ENCODE assay signal across 23 mouse cellular contexts in genomic region chrX:103795506-103795905, GRCm38 (mm10). TPM values are rescaled to one million over a fixed set of nuclear protein-coding genes. Genes with fewer than 3 reads are reported as not detected.
DNase-seq lines count a peak whose midpoint lies in the region; TF ChIP-seq lines count a peak whose summit lies in the region.
"Had no signal": no experiment of that assay in that cellular context is flagged by ENCODE, and none has a peak within 500 bp of the region (broad histone marks: within the 10 kb centered on the region; RNA-seq: fewer than 3 reads in every experiment).

No protein-coding gene starts in this region.

- H3K4me2 ChIP-seq in myocyte (ENCODE audit: low read depth): peak overlapping the region; percentile 21
- H3K4me2 ChIP-seq: embryonic facial prominence, embryonic 12.5 days; forebrain, embryonic 13.5 days; forebrain, embryonic 15.5 days had no signal

- intact Hi-C loops in left cerebral cortex, adult 2 months (cut with DNase I): no loop called here

- H3K36me3 ChIP-seq in myocyte (ENCODE audit: control insufficient read depth, insufficient read depth): no peaks in the 10 kb centered on the region
- H3K36me3 ChIP-seq: embryonic facial prominence, embryonic 10.5 days; embryonic facial prominence, embryonic 12.5 days; forebrain, embryonic 15.5 days; G1E had no signal

- no peak for TF ChIP-seq CTCF in embryonic fibroblast, embryonic 13.5 days (IDR thresholded peaks at IDR 0.05; ENCODE audit: borderline replicate concordance, insufficient read depth, low read length)
- TF ChIP-seq CTCF in left cerebral cortex, adult 2 months (IDR thresholded peaks at IDR 0.05): no peak

- H3K4me1 ChIP-seq in embryonic fibroblast, embryonic 13.5 days (ENCODE audit: control insufficient read depth, insufficient read depth, low read length): peaks cover 7% of the 10 kb centered on the region; the same call in 1 of the 2 replicates
- H3K4me1 ChIP-seq: embryonic facial prominence, embryonic 10.5 days; embryonic facial prominence, embryonic 12.5 days; forebrain, embryonic 13.5 days; forebrain, embryonic 15.5 days had no signal

- no peak overlapping the region for H3K4me3 ChIP-seq in embryonic fibroblast, embryonic 13.5 days (ENCODE audit: insufficient read depth, low read length)
- H3K4me3 ChIP-seq in myocyte: no peak overlapping the region
- no peak overlapping the region for H3K4me3 ChIP-seq in left cerebral cortex, adult 2 months
- H3K4me3 ChIP-seq: embryonic facial prominence, embryonic 10.5 days; embryonic facial prominence, embryonic 12.5 days; erythroblast, embryonic 14.5 days; forebrain, embryonic 13.5 days; forebrain, embryonic 15.5 days had no signal

- no peak for TF ChIP-seq POLR2A in embryonic fibroblast, embryonic 13.5 days (IDR thresholded peaks at IDR 0.05; ENCODE audit: low read depth, low read length)
- no peak for TF ChIP-seq POLR2A in myocyte (IDR thresholded peaks at IDR 0.05; ENCODE audit: insufficient read length, low read depth)

- H3K79me2 ChIP-seq in myocyte (ENCODE audit: control insufficient read depth, insufficient read depth): no peaks in the 10 kb centered on the region

- peak overlapping the region; percentile 93 for H3K27ac ChIP-seq in embryonic fibroblast, embryonic 13.5 days (ENCODE audit: insufficient read depth, low read length)
- H3K27ac ChIP-seq in left cerebral cortex, adult 2 months: no peak overlapping the region
- H3K27ac ChIP-seq: embryonic facial prominence, embryonic 10.5 days; embryonic facial prominence, embryonic 12.5 days; forebrain, embryonic 13.5 days; forebrain, embryonic 15.5 days had no signal

- H3K27me3 ChIP-seq in myocyte (ENCODE audit: control insufficient read depth, insufficient read depth, insufficient read length): no peaks in the 10 kb centered on the region
- H3K27me3 ChIP-seq: CH12.LX had no signal

- DNase-seq in Muller cell, postnatal 12 days (ENCODE audit: inconsistent ontology term): peak; percentile 51
- no peak for DNase-seq in urinary bladder, adult 2 months (ENCODE audit: low spot score)
- DNase-seq in left cerebral cortex, adult 2 months (ENCODE audit: extremely low spot score in 1 of 2, low spot score in 2 of 2): no peak
- DNase-seq: adrenal gland, adult 2 months; adrenal gland, postnatal 10 days; adrenal gland, postnatal 25 days; B cell, adult 2 months; cerebellum, adult 11-12 months; cerebellum, adult 2 months; cerebellum, adult 9-10 months; cerebellum, postnatal 10 days; cerebellum, postnatal 25 days; forebrain, postnatal 0 days had no signal

- H3ac ChIP-seq in myocyte (ENCODE audit: control insufficient read depth, insufficient read length): no peak overlapping the region

TF ChIP-seq in myocyte, 11 proteins besides CTCF, POLR2A, EP300 and RAD21:
- no peak for TF ChIP-seq TCF3 (IDR thresholded peaks at IDR 0.05; ENCODE audit: insufficient read length, low read depth)
- no peak for TF ChIP-seq SRF (IDR thresholded peaks at IDR 0.05; ENCODE audit: control insufficient read depth, insufficient read length, low read depth)

RNA-seq across cellular contexts. Expression of gene Slc16a2, which starts 26.3 kb away (rescaled TPM):
- 16.4 and 31.3 TPM in 2 replicates for polyA plus RNA-seq in embryonic fibroblast, embryonic 13.5 days (2011; ENCODE audit: insufficient read length, low read depth, missing spikeins)
- polyA plus RNA-seq in myocyte (2012; fragmentation: generic; extraction: Trizol): 8.2 TPM
- 9.3 and 12.5 TPM in 2 replicates for polyA plus RNA-seq in urinary bladder, adult 2 months (2012; rRNA removed)
- 10 to 100 TPM; 32.0 to 33.0 TPM for total RNA-seq in left cerebral cortex, adult 2 months (2021)
- polyA plus RNA-seq: CD4-positive, CD25-positive, alpha-beta regulatory T cell, adult 4 months; G1E had no signal
